Mouse (Mus musculus): Measurements from ENCODE around the gene Slc35f4. TPM values are rescaled to one million over a fixed set of nuclear protein-coding genes. Genes with fewer than 3 reads are reported as not detected.
A peak's percentile ranks its signal among the peaks of the same experiment; 100 is the strongest.

The Slc35f4 gene
- total RNA-seq, 1 experiment, result 0.13 TPM

- Histone ChIP-seq H3K27ac (ENCODE audit: insufficient read depth, low read depth, low read length, poor library complexity, severe bottlenecking) (no peak overlapping the region), H3K4me3 (ENCODE audit: insufficient read depth in 1 of 2, low read depth in 1 of 2, low read length in 2 of 2, poor library complexity in 1 of 2, severe bottlenecking in 1 of 2) (no peak overlapping the region), H3K36me3 (ENCODE audit: control insufficient read depth, insufficient read depth, low read length, poor library complexity, severe bottlenecking) (no peaks in the 10 kb centered on the region), H3K9ac (ENCODE audit: insufficient read depth, low read depth, low read length, poor library complexity, severe bottlenecking) (no peak overlapping the region), H3K4me1 (ENCODE audit: control insufficient read depth in 2 of 2, insufficient read depth in 2 of 2, low read length in 2 of 2, poor library complexity in 1 of 2) (no peaks in the 10 kb centered on the region), H3K9me3 (ENCODE audit: control insufficient read depth, insufficient read depth, low read depth, low read length) (no peaks in the 10 kb centered on the region)
- no peak for TF ChIP-seq ZNF384 (IDR thresholded peaks at IDR 0.05; ENCODE audit: low read depth, low read length)
- no peak for TF ChIP-seq CHD2 (IDR thresholded peaks at IDR 0.05; ENCODE audit: low read depth, low read length)
- TF ChIP-seq ZC3H11A (IDR thresholded peaks at IDR 0.05; ENCODE audit: borderline replicate concordance, low read depth, low read length), result no peak
- TF ChIP-seq MAFK (IDR thresholded peaks at IDR 0.05; ENCODE audit: insufficient read depth, low read depth, low read length), result no peak
- no peak for TF ChIP-seq HCFC1 (IDR thresholded peaks at IDR 0.05; ENCODE audit: borderline replicate concordance, insufficient read depth, low read length)
- in situ Hi-C loops (cut with MboI; ENCODE audit: low sequenced_read_pairs in 2 of 2, unreplicated experiment in 2 of 2), result no loop called here
- DNase-seq (ENCODE audit: low read depth, low spot score), result no peak
Measured at GRCm38 (mm10) chr14:49460799-49461198, 65.0 kb downstream of the Slc35f4 start.

GRCm38 (mm10) chr14:49454283-49454914 lies 71.4 kb downstream of the Slc35f4 start:
- Histone ChIP-seq H3K4me3 (ENCODE audit: insufficient read depth in 1 of 2, low read depth in 1 of 2, low read length in 2 of 2, poor library complexity in 1 of 2, severe bottlenecking in 1 of 2) (no peak overlapping the region), H3K9me3 (ENCODE audit: control insufficient read depth, insufficient read depth, low read depth, low read length) (no peaks in the 10 kb centered on the region), H3K36me3 (ENCODE audit: control insufficient read depth, insufficient read depth, low read length, poor library complexity, severe bottlenecking) (no peaks in the 10 kb centered on the region), H3K4me1 (ENCODE audit: control insufficient read depth in 2 of 2, insufficient read depth in 2 of 2, low read length in 2 of 2, poor library complexity in 1 of 2) (no peaks in the 10 kb centered on the region), H3K27ac (ENCODE audit: insufficient read depth, low read depth, low read length, poor library complexity, severe bottlenecking) (no peak overlapping the region), H3K9ac (ENCODE audit: insufficient read depth, low read depth, low read length, poor library complexity, severe bottlenecking) (no peak overlapping the region)
- no peak for DNase-seq (ENCODE audit: low read depth, low spot score)
- in situ Hi-C loops (cut with MboI; ENCODE audit: low sequenced_read_pairs in 2 of 2, unreplicated experiment in 2 of 2), result no loop called here
- no peak for TF ChIP-seq HCFC1 (IDR thresholded peaks at IDR 0.05; ENCODE audit: borderline replicate concordance, insufficient read depth, low read length)
- TF ChIP-seq CHD2 (IDR thresholded peaks at IDR 0.05; ENCODE audit: low read depth, low read length), result no peak
- TF ChIP-seq ZC3H11A (IDR thresholded peaks at IDR 0.05; ENCODE audit: borderline replicate concordance, low read depth, low read length), result no peak
- no peak for TF ChIP-seq ZNF384 (IDR thresholded peaks at IDR 0.05; ENCODE audit: low read depth, low read length)
- TF ChIP-seq MAFK (IDR thresholded peaks at IDR 0.05; ENCODE audit: insufficient read depth, low read depth, low read length), result no peak

- in situ Hi-C loops (cut with MboI; ENCODE audit: low sequenced_read_pairs in 2 of 2, unreplicated experiment in 2 of 2), result no loop called here
- no peak for DNase-seq (ENCODE audit: low read depth, low spot score)
- no peak overlapping the region for H3K9ac ChIP-seq (ENCODE audit: insufficient read depth, low read depth, low read length, poor library complexity, severe bottlenecking)
- H3K4me1 ChIP-seq (ENCODE audit: control insufficient read depth in 2 of 2, insufficient read depth in 2 of 2, low read length in 2 of 2, poor library complexity in 1 of 2), result no peaks in the 10 kb centered on the region
- no peaks in the 10 kb centered on the region for H3K36me3 ChIP-seq (ENCODE audit: control insufficient read depth, insufficient read depth, low read length, poor library complexity, severe bottlenecking)
- no peak for TF ChIP-seq ZC3H11A (IDR thresholded peaks at IDR 0.05; ENCODE audit: borderline replicate concordance, low read depth, low read length)
- TF ChIP-seq HCFC1 (IDR thresholded peaks at IDR 0.05; ENCODE audit: borderline replicate concordance, insufficient read depth, low read length), result no peak
- H3K9me3 ChIP-seq (ENCODE audit: control insufficient read depth, insufficient read depth, low read depth, low read length), result no peaks in the 10 kb centered on the region
- no peak overlapping the region for H3K27ac ChIP-seq (ENCODE audit: insufficient read depth, low read depth, low read length, poor library complexity, severe bottlenecking)
- H3K4me3 ChIP-seq (ENCODE audit: insufficient read depth in 1 of 2, low read depth in 1 of 2, low read length in 2 of 2, poor library complexity in 1 of 2, severe bottlenecking in 1 of 2), result no peak overlapping the region
Measured at GRCm38 (mm10) chr14:49453782-49454181, 72.1 kb downstream of the Slc35f4 start.

- Histone ChIP-seq H3K4me3 (ENCODE audit: insufficient read depth in 1 of 2, low read depth in 1 of 2, low read length in 2 of 2, poor library complexity in 1 of 2, severe bottlenecking in 1 of 2) (no peak overlapping the region; a peak in 1 of 4 replicates), H3K9me3 (ENCODE audit: control insufficient read depth, insufficient read depth, low read depth, low read length) (no peaks in the 10 kb centered on the region), H3K27ac (ENCODE audit: insufficient read depth, low read depth, low read length, poor library complexity, severe bottlenecking) (no peak overlapping the region), H3K36me3 (ENCODE audit: control insufficient read depth, insufficient read depth, low read length, poor library complexity, severe bottlenecking) (no peaks in the 10 kb centered on the region), H3K9ac (ENCODE audit: insufficient read depth, low read depth, low read length, poor library complexity, severe bottlenecking) (no peak overlapping the region), H3K4me1 (ENCODE audit: control insufficient read depth in 2 of 2, insufficient read depth in 2 of 2, low read length in 2 of 2, poor library complexity in 1 of 2) (peaks cover 8 to 9% of the 10 kb centered on the region in 2 experiments; a peak in 3 of 4 replicates)
- TF ChIP-seq ZC3H11A (IDR thresholded peaks at IDR 0.05; ENCODE audit: borderline replicate concordance, low read depth, low read length) (no peak), CHD2 (IDR thresholded peaks at IDR 0.05; ENCODE audit: low read depth, low read length) (peak; percentile 58; the same call in 1 of the 2 replicates), MAFK (IDR thresholded peaks at IDR 0.05; ENCODE audit: insufficient read depth, low read depth, low read length) (0 out of 2 replicates have a peak, but pooled peaks have one; percentile 28)
- peak; percentile 77 for DNase-seq (ENCODE audit: low read depth, low spot score)
- in situ Hi-C loops (cut with MboI; ENCODE audit: low sequenced_read_pairs in 2 of 2, unreplicated experiment in 2 of 2), result no loop called here
Measured at GRCm38 (mm10) chr14:49447669-49448068, 78.2 kb downstream of the Slc35f4 start.

GRCm38 (mm10) chr14:49446461-49446860 lies 79.4 kb downstream of the Slc35f4 start:
- Histone ChIP-seq H3K9ac (ENCODE audit: insufficient read depth, low read depth, low read length, poor library complexity, severe bottlenecking) (no peak overlapping the region; the same call in 1 of the 2 replicates), H3K27ac (ENCODE audit: insufficient read depth, low read depth, low read length, poor library complexity, severe bottlenecking) (no peak overlapping the region), H3K36me3 (ENCODE audit: control insufficient read depth, insufficient read depth, low read length, poor library complexity, severe bottlenecking) (no peaks in the 10 kb centered on the region), H3K4me1 (ENCODE audit: control insufficient read depth in 2 of 2, insufficient read depth in 2 of 2, low read length in 2 of 2, poor library complexity in 1 of 2) (peaks cover 8 to 9% of the 10 kb centered on the region in 2 experiments; a peak in 3 of 4 replicates), H3K9me3 (ENCODE audit: control insufficient read depth, insufficient read depth, low read depth, low read length) (no peaks in the 10 kb centered on the region), H3K4me3 (ENCODE audit: insufficient read depth in 1 of 2, low read depth in 1 of 2, low read length in 2 of 2, poor library complexity in 1 of 2, severe bottlenecking in 1 of 2) (peak overlapping the region in 1 of 2 experiments; percentile 29; a peak in 1 of 4 replicates)
- in situ Hi-C loops (cut with MboI; ENCODE audit: low sequenced_read_pairs in 2 of 2, unreplicated experiment in 2 of 2), result no loop called here
- no peak for DNase-seq (ENCODE audit: low read depth, low spot score)
- TF ChIP-seq HCFC1 (IDR thresholded peaks at IDR 0.05; ENCODE audit: borderline replicate concordance, insufficient read depth, low read length) (no peak), CHD2 (IDR thresholded peaks at IDR 0.05; ENCODE audit: low read depth, low read length) (no peak), MAFK (IDR thresholded peaks at IDR 0.05; ENCODE audit: insufficient read depth, low read depth, low read length) (no peak), ZC3H11A (IDR thresholded peaks at IDR 0.05; ENCODE audit: borderline replicate concordance, low read depth, low read length) (no peak), ZNF384 (IDR thresholded peaks at IDR 0.05; ENCODE audit: low read depth, low read length) (no peak)

Measured in ES-E14 (cell line).